Mouse (Mus musculus): ENCODE data around the gene Med19.
"Not testable (repeated sequence)": the region's sequence is repeated elsewhere in the genome, so short reads cannot be mapped to it uniquely, and the experiment has no call there.

Med19 gene

DNA sequence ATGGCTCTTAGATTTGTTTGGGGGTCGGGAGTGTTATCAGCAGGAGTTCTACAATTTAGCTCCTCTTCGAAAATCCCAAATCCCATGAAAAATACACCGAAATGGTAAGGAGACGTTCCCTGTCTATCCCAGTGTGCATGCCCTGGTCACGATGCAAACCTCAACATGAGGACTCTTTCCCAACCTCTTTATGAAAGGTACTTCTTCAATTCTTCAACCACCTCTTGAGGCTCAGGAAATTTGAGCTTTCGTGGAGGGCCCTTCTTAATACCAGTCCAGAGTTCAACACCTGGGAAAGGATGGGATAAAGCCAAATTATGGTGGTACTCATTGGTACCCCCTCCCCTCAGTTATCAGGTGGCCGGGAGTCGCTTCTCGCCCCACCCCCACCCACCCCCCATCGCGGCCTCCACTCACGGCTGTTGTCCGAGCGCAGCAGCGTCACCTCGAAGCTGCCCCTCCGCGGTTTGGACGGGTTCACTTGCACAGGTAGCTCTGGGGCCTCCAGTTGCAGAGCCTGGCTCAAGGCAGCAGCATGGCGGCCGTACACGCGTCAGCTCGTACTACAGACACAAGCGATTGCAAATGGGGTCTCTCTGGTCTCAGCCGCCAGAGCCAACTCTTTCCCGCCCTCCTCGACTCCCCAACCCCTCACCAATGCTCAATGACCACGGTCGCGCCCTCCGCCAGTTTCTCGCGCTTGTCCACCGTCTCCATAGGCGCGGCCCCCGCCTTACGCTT lies 8.2 kb upstream of the Med19 start:
- peak; percentile 40 for DNase-seq (ENCODE audit: low spot score)

DNA sequence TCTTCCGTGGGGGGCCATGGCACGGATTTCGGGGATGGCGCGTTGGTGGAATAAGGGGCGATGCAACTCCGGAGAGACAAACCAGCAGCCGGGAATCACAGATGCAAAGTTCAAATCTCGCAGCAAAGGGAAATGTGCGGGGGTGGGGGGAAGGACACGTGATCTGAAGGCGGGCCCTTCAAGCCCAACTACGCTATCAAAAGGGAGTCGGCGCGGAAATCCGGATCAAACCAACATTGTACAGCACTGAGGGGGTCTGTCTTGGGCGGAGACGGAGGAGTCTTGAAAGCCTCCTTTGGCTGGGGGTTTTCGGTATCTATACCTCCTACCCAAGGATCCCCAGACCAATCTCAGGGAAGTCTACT lies 7.7 kb upstream of the Med19 start, which contains the start of gene Selenoh:
Gene Selenoh, minus strand, starts transcription at position 202 of the 365 bp plus-strand sequence.
- DNase-seq (ENCODE audit: low spot score), result peak; percentile 86

DNA sequence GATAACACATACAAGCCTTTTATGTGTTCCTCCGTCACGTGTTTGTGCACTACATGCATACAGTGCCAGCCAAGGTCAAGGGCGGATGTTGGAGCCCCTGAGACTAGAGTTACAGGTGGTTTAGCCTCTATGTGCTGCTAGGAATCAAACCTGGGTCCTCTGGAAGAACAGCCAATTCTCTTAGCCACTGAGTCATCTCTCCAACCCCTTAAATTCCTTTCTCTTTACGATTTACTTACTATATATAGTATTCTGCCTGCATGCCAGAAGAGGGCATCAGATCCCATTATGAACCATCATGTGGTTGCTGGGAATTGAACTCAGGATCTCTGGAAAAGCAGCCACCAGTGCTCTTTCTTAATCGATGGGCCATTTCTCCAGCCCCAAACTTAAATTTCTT lies 6.7 kb upstream of the Med19 start:
- DNase-seq (ENCODE audit: low spot score), result not testable (repeated sequence)

DNA sequence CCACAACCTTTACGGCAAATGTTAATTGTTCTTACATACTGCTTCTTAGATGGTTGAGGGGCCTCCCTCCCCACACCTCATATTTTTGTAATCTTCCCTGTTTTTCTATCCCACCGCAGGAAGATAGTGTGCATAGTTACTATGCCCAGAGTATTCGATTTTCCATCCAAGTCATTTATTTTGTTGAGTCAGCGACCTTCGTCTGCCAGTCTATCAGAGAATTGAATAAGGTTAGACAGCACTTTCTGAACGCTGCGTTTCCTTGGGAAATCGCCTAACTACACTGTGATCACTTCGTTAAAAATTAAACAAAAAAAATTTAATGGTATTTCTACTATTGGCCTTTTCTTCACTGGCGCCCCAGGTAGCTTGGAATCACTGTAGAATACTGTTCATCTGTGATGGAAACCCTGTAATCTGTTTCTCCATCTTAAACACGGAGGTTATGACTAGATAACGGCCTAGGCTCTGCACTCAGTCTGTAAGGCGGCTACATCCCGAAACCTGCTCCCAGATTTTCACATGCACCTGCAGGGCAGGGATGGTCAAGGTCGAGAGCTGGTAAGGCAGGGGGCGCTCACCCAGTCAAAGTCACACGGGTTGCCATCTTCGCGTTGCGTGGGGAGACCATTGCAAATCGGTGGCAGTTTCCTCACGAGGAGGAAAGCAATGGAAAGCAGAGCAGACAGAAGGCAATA lies 783 bp upstream of the Med19 start:
- no peak for DNase-seq (ENCODE audit: low spot score)

DNA sequence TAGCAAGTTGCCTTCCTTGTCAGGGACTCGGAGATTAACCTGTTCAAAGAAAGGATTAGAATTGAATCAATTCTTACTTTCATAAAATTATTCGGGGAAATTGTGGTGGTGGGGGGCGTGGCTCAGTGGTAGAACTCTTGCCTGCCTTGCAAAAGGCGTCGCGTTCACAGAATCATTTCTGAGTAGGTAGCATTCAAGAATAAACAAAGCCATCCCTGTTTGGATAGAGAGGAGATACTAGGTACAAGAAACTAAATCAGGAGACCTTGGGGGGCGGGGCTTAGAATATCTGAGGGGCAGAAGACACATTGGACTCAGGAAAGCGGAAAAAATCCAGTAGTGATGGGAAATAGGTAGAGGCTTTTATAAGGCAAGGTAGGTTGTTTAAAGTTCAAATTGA lies 814 bp downstream of the Med19 start, which contains the start of gene Tmx2:
Gene Tmx2, minus strand, starts transcription at position 125 of the 400 bp plus-strand sequence.
- no peak for DNase-seq (ENCODE audit: low spot score)

DNA sequence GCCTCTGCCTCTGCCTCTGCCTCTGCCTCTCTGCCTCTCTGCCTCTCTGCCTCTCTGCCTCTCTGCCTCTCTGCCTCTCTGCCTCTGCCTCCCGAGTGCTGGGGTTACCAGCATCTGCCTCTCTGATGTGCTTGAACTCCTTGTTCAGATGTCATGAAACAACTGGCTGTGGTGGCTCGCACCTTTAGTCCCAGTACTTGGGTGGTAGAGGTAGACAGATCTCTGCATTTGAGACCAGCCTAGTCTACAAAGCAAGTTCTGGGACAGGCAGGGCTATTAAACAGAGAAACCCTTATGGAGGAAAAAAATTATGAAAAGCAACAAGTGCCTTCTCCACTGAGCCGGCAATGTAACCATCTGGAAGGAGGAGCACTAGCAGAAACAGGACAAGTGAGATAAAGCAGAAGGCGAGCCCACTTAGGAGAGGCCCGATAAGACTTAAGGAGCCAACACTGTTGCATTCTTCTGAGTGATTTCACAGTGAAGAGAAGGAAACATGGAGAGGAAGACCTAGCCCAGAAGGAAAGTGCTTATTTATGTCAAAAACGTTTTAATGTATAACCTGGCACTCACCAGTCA lies 4.5 kb downstream of the Med19 start:
- DNase-seq (ENCODE audit: low spot score), result no peak

DNA sequence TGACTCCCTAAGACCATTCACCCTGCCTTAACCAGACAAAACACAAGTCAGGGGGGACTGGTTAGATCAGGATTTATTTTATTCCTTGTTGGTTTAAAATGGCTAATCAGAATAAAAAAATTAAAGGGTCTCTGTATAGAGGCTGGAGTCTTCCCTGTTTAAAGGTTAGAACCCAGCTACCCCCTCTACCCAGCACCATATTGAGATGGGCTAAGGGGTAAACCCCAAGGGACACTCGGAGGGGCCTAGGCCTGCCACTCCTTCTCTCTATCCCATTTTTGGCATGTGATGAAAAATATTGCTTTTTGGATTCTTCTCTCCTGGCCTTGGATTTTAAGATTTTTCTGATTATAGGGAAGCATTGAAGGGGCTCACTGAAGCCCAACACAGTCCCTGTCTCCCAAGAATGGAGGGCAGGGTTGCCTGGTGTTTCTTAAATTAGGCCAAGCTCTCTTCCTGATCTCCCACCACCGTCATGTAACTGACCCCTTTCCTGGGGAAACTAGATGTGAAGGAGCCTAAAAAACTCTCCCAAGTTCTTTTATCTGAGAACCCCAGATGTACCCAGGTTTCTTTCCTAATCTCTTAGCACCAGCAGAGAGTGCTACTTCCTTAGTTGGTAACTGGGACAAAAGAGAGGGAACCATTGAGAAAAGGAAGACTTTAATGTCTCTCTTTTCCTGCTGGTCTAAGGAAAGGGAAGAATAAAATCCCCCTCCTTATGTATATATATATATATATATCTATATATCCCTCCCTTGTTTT lies 10.1 kb downstream of the Med19 start:
- DNase-seq (ENCODE audit: low spot score), result no peak

DNA sequence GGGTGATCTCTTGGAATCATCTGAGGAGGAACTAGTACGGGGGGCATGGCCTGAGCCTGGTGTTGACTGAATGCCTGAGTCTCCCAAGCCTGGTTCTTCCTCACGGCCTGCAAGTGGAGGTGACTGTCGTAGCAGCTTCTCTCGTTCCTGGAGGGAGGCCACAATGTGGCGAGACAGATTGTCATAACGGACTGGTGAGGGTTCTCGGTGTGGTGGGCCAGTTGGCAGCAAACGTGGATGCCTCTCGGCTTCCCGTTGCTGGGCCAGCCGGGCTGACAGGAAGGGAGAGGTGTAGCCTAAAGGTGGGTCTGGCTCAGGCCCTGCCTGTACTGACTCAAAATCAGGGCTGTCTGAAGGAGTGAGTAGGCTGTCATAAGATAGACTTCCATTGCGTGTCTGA lies 11.8 kb downstream of the Med19 start:
- DNase-seq (ENCODE audit: low spot score), result no peak

DNA sequence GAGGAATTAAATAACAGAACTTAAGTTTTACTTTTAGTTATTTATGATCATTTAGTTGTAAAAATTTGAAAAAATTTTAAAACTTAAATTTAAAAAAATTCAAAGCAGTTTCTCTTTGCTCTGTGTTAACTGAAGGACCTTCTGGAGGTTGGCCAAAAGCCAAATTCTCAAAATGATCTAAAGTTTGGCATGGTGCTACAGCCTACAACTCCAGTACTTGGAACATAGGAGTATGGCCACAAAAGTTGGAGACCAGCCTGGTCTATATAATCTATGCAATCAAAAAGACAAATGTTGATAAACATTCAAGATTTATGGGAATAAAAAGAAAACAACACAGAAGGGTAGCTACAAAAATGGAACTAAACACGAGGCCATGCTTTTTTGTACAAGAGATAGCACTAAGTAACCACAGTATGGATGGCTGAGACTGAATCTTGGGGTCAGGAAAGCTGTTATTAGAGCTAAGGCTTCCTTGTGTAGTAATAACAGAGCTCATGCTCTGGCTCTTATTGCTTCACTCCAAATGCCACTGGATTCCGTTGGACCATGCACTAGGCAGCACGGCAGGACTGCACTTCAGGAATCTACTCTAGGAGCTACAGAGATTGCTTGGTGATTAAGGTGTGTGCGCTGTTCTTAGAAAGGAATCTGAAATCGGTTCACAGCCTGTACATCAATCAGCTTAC lies 16.9 kb downstream of the Med19 start:
- DNase-seq (ENCODE audit: low spot score), result no peak

DNA sequence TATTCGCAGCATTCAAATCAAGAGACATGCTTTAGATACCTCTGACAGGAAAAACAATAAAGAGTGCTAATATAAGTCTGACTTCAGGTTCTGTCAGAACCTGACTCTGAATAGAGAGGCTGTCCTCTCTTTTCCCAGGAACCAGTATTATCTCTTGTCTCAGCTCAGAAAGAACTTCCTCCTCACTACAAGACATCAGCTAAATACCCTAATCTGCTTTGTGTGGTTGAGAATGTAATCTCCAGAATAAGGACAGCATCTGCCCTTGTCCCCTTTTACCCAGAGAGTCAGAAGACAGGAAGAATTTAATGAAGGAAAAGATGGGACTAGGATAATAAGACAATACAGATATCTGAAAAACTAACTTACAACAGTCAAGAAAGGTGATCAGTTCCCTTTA lies 25.3 kb downstream of the Med19 start:
- DNase-seq (ENCODE audit: low spot score), result no peak

DNA sequence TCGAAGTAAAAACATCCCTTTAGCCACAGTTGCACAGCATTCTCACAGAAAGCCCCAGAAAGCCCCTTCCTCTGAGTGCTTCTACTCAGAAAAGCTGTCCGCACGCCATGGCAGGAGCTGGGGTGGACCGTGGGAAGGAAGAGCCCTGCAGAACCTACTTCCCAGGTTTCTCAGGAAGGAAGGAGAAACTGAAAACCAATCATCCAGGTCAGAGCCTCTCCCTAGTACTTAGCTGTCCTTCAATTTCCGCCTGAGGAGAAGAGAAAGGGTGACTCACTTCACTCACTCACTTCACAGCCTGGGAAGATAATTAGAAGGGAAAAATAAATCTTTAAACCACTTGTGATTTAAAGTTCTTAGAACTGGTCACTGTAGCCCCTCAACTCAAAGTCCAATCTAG lies 26.1 kb downstream of the Med19 start:
- no peak for DNase-seq (ENCODE audit: low spot score)

DNA sequence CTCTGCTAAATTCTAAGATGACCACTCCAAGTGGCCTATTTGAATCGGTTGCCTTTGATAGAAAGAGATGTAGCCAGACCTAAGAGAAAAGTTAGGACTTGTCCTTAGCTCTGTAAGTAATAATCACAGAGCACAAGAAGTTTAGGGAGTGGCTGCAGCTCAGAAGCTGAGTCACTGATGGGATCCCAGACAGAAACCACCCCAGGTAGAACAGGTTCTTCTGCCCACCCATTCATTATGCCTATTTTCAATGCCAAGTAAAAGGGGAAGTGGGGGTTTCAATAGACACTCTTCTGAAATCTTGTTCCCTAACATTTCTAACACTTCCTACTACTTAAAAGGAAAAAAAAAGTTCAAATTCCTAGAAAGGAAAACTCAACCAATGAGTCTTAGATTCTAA lies 27.1 kb downstream of the Med19 start:
- no peak for DNase-seq (ENCODE audit: low spot score)

DNA sequence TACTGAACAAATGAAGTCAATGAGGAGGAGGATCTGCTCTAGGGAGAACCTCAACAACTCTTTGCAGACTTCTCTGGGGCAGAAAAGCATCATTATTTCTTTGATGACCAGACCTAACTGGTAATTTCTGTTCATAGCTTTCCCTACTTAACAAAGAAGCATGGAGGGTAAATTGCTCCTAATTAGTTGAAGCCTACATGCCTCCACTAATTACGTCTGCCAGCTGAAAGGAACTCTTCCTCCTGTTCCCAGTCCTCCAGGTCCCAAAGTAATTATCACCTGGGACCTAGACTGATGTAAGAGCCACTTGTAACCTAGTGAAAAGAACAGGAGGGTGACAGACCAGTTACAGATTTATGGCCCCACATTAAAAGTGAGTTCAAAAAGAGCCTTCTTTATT lies 29.3 kb downstream of the Med19 start:
- DNase-seq (ENCODE audit: low spot score), result no peak

DNA sequence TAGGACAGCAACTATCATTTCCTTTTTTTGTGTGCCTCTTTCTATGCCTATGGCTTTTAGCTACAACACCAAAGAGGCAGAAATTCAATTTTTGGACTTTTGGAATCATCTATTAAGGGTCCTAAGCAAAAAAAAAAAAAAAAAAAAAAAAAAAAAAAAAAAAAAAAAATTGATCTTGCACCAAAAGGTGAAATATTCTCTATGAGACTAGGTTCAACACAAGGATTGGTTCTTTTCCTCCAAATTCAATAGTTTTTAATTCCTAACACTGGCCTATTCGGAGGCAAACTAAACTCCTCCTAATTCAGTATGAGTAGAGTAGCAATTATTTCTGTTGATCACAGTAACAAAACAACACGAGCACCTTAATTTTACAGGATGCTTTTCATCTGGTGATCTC lies 33.7 kb downstream of the Med19 start:
- DNase-seq (ENCODE audit: low spot score), result no peak

DNA sequence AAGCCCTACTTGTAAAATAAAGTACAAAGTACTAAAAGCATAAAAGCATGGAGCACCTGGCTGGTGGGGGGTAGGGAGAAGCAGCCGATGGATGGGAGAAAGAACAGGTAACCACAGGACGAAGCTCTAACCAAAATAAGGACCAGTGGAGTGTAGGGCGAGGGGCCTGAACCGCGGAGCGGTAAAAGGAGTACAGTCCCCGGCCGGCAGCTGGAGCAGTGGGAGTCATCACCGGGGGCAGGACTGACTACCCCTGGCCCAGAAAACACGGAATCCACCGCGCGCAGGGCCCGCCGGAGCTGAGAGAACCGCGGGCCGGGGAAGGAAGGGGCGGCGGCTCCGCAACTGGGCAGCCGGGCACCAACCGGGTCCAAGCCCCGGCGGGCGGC lies 36.2 kb downstream of the Med19 start:
- DNase-seq (ENCODE audit: low spot score), result no peak

DNA sequence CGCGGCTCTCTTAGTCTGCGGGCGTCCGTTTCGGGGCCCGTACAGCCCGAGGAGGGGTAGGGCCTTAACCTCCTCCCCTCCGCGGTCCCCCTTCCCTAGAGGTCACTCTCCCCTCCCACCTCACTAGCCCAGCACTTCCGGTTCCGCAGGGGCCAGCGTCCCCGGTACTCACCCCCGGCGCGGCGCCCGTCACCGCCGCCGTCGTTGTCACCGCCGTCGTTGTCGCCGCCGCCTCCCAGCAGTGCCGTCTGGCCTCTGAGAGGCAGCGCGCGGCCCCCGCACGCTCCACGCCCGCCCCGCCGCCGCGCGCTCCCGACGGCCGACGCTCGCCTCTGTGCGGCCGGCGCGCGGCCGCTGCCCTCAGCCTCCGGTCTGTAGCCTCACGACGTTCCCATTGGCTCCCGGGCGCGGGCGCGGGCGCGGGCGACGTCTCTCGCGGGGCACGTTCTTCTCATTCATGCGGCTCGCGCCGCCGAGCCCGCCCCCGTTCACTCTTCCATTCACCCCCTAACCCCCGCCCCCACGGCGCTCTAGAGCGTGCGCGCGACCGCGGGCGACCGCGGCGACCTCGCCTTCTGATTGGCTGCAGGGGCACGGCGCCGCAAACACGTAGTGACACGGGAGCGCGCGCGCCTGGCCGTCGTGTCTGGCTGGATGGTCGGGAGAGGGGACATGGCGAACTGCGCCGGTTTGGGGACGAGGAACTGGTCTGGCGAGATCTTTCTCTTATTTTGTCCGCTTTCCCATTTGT lies 36.8 kb downstream of the Med19 start, which contains the start of gene Zdhhc5:
Gene Zdhhc5, minus strand, starts transcription at position 370 of the 751 bp plus-strand sequence.
- DNase-seq (ENCODE audit: low spot score), result peak; percentile 98

DNA sequence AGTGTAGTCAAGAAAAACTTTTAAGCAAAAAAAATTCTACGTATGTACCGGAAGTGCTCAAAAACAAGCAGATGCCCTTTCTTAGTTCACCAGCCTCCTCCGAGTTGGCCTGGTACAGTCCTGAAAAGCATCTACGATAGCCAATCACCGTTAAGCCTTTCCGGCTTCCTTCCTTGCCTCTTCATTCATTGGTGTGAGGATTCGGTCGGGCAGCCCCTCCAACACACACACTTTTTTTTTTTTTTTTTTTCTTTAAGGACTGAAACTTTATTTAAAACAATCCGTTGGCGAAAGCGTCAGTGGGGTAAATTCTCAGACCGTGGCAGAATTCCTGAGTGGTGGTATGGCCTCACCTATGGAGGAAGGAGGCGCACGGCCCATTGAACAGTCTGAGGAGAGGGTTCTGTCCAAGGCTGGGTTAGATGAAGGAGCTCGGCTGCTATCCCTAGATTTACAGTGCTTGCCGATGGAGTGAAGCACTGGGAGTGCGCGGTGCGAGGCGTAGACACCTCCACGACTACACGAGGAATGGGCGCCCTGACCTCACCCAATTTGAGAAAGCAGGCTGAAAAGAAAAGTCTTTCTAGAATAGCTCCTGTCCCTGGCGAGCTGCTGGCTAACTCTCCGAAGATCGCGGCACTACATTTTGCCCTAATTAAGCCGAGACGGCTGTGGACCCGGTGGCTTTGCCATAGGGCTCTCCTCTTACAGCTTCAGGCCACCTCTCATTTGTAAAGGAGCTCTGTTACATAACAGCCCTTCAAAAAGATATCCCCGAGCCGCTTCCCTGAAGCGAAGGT lies 37.6 kb downstream of the Med19 start:
- DNase-seq (ENCODE audit: low spot score), result peak; percentile 96

DNA sequence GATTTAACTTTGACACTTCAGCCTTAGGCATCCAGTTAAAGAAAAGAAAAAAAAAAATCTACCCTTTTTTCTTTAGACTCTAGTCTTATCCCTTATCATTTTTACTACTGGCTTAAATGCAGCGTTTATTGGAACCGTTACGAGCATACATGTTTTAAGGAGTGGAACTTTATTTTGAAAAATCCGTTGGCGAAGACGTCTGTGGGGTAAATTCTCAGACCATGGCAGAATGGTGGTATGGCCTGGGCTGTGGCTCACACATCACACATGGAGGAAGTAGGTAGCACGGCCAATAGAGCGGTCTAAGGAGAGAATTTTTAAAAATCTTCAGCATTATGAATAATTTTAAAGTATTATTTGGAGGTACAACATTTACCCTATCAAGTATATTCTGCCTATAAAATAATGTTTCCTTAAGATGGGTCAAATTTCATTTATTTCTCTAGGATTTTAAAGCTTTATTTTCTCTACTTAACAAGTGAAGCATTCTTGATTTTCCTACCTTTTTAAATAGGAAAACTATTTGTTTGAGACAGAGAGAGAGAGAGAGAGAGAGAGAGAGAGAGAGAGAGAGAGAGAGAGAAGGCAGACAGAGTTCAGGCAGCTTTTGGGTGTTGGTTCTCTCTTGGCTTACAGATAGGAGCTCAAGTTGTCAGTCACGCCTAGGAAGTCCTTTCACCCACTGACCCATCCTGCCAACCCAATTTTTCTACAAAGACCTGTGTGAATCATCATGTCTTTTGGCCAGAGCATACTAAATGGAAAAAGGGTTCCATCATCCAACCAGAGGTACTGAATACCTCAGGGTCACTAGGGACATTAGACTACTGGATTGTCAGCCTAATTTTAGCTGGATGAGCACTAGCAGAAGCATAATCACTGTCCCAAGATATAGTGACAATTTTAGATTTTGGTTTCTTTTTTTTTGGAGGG lies 38.5 kb downstream of the Med19 start:
- no peak for DNase-seq (ENCODE audit: low spot score)

DNA sequence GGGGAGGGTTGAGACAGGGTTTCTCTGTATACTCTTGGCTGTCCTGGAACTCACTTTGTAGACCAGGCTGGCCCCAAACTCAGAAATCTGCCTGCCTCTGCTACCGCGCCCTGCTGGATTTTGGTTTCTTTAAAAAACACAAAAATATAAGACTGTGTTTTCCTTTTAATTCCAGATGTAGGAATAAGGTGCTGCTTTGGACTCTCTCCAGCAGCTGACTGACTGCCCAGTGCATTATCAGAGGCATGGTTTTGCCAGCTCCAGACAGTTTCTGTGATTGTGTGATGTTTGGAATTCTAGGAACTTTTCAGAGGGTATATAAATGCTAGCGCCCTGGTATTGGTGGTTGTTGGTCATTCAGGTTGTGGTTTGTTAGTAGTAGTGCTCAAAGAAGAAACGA lies 39.2 kb downstream of the Med19 start:
- DNase-seq (ENCODE audit: low spot score), result no peak

All from lung, postnatal 25 days (tissue).